Mouse (Mus musculus): ENCODE measurements around the gene Gm3755.
A peak's percentile ranks its signal among the peaks of the same experiment; 100 is the strongest.
"Not testable (repeated sequence)": the region's sequence is repeated elsewhere in the genome, so short reads cannot be mapped to it uniquely, and the experiment has no call there.

Gene Gm3755

DNA sequence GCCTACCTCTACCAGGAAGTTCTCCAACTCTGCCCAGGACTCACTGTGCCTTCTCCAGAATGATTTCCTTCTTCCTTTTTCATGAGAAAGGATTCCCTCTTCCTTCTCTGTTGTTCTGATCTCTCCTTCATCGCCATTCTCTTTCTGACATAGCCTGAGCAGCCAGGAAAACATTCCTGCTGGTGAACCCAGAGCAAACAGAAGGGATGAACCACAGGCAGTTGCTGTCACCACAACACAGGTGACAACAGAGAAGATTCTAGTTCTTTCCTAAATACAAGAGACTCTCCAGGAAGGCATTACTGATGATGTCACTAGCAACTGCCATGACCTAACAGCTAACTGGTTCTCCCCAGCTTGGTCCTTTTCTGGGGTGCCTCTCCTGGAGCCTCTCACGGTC, at the start of gene Gm3755:
Gm3755 (minus strand) TSS at position 101 of the 400 bp plus-strand sequence.
- not testable (repeated sequence) for DNase-seq

DNA sequence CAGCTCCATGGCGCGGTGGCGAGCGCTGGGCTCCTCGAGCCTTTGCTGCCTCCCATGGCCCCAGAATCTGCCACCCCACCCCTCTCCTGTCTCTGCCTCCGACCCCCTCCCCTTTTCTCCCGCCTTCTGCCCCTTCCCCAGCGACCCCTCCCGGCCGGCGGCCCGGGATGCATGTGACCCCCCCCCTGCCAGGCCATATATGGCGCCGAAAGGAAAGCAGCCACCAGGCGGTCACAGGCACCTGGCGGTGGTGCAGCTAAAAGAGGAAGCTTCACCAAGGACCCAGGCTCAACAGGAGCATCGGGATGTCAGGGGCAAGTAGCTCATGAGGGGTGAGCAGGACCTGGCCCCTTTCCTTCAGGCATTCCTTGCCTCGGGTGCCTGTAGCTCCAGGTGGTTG, 38.0 kb upstream of the Gm3755 start:
- peak; percentile 83 for DNase-seq

- not testable (repeated sequence) for DNase-seq
These were observed 32.9 kb upstream of the Gm3755 start, which contains the start of gene Gm3752 for GRCm38 (mm10) chr14:7483662-7484061. Gm3752 (minus strand) TSS chr14:7483762.

DNA sequence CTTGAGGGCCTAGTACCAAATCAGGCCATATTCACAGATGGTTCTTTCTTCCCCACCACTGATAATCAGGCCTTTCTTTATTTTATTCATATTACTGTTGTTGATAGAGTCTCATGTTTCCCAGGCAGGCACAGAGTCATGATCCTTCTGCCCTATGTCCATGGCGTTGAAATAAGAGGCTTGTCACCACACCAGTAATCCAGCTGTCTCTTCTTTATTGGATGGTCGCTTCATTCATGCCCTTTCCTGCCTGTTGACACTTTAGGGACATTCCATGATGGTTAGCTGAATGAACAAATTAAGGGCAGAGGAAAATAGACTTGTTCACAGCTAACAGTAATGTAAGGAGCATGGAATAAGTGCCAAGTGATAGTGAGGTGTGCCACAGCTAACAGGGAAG, 28.2 kb downstream of the Gm3755 start:
- DNase-seq: peak; percentile 86
